Comparison of ENCODE assay signal across 28 mouse cellular contexts in genomic region chr15:97727520-97727919, GRCm38 (mm10). TPM values are rescaled to one million over a fixed set of nuclear protein-coding genes. Genes with fewer than 3 reads are reported as not detected.
DNase-seq lines count a peak whose midpoint lies in the region; ATAC-seq and TF ChIP-seq lines count a peak whose summit lies in the region.
"Had no signal": no experiment of that assay in that cellular context is flagged by ENCODE, and none has a peak within 500 bp of the region (broad histone marks: within the 10 kb centered on the region; RNA-seq: fewer than 3 reads in every experiment).

No protein-coding gene starts in this region.

- peaks cover 14% of the 10 kb centered on the region; the same call in 1 of the 2 replicates for H3K27me3 ChIP-seq in heart, embryonic 10.5 days (ENCODE audit: insufficient read depth, poor library complexity, severe bottlenecking)
- H3K27me3 ChIP-seq in lung, embryonic 14.5 days (ENCODE audit: insufficient read depth, low read length), result no peaks in the 10 kb centered on the region
- H3K27me3 ChIP-seq: heart, embryonic 15.5 days; kidney, embryonic 15.5 days; limb, embryonic 15.5 days; neural tube, embryonic 12.5 days had no signal

- ATAC-seq in lung, embryonic 14.5 days (ENCODE audit: insufficient read depth), result peak; percentile 14; the same call in 1 of the 2 replicates
- ATAC-seq: forebrain, embryonic 16.5 days; inflammation-experienced regulatory T-cells, adult 6 months; midbrain, embryonic 16.5 days had no signal

- 78% methylated on average over 5 of the region's 5 CpGs for WGBS in heart, embryonic 10.5 days
- WGBS in lung, embryonic 14.5 days, result 68% methylated on average over 5 of the region's 5 CpGs

- H3K9ac ChIP-seq in lung, embryonic 14.5 days, result no peak overlapping the region
- H3K9ac ChIP-seq: heart, embryonic 15.5 days; hindbrain, embryonic 14.5 days; kidney, embryonic 15.5 days; limb, embryonic 15.5 days; liver, embryonic 13.5 days; neural tube, embryonic 12.5 days had no signal

- peaks cover 8% of the 10 kb centered on the region for H3K4me1 ChIP-seq in heart, embryonic 10.5 days
- no peaks in the 10 kb centered on the region for H3K4me1 ChIP-seq in lung, embryonic 14.5 days (ENCODE audit: insufficient read depth)
- H3K4me1 ChIP-seq in brown adipose tissue, adult 24 weeks (ENCODE audit: control insufficient read depth, insufficient read depth, insufficient read length, low read length), result peaks cover 7% of the 10 kb centered on the region; the same call in 1 of the 2 replicates
- H3K4me1 ChIP-seq: liver, embryonic 13.5 days; neural tube, embryonic 12.5 days had no signal

- no peak overlapping the region for H3K27ac ChIP-seq in heart, embryonic 10.5 days
- no peak overlapping the region for H3K27ac ChIP-seq in lung, embryonic 14.5 days (ENCODE audit: low read depth)
- 0 out of 2 replicates have a peak overlapping the region, but pooled peaks have one; percentile 14 for H3K27ac ChIP-seq in brown adipose tissue, adult 24 weeks (replicated peaks; ENCODE audit: low read depth, low read length)
- H3K27ac ChIP-seq: heart, embryonic 15.5 days; hindbrain, embryonic 14.5 days; kidney, embryonic 15.5 days; limb, embryonic 15.5 days; liver, embryonic 13.5 days; neural tube, embryonic 12.5 days had no signal

- H3K4me3 ChIP-seq in heart, embryonic 10.5 days, result no peak overlapping the region
- no peak overlapping the region for H3K4me3 ChIP-seq in lung, embryonic 14.5 days (ENCODE audit: low read depth, low read length)
- H3K4me3 ChIP-seq in brown adipose tissue, adult 24 weeks (ENCODE audit: insufficient read depth, low read depth, low read length), result no peak overlapping the region
- H3K4me3 ChIP-seq: erythroblast, embryonic 14.5 days; heart, embryonic 15.5 days; kidney, embryonic 15.5 days; limb, embryonic 15.5 days; liver, embryonic 13.5 days; midbrain, embryonic 10.5 days; neural tube, embryonic 12.5 days had no signal

- H3K9me3 ChIP-seq in heart, embryonic 10.5 days, result no peaks in the 10 kb centered on the region
- no peaks in the 10 kb centered on the region for H3K9me3 ChIP-seq in lung, embryonic 14.5 days (ENCODE audit: low read depth, low read length)
- H3K9me3 ChIP-seq: G1E; heart, embryonic 15.5 days; kidney, embryonic 15.5 days; limb, embryonic 15.5 days; liver, embryonic 13.5 days; midbrain, embryonic 10.5 days; neural tube, embryonic 12.5 days had no signal

- H3K36me3 ChIP-seq in heart, embryonic 10.5 days, result no peaks in the 10 kb centered on the region
- H3K36me3 ChIP-seq in lung, embryonic 14.5 days (ENCODE audit: insufficient read depth), result no peaks in the 10 kb centered on the region
- H3K36me3 ChIP-seq: G1E; heart, embryonic 15.5 days; kidney, embryonic 15.5 days; limb, embryonic 15.5 days; liver, embryonic 13.5 days; midbrain, embryonic 10.5 days; neural tube, embryonic 12.5 days had no signal

- DNase-seq in heart, adult 11 months, result peak; percentile 92
- DNase-seq in heart, embryonic 10.5 days (ENCODE audit: low spot score), result no peak
- DNase-seq in lung, embryonic 14.5 days, result no peak
- no peak for DNase-seq in lung, adult 18-20 months
- peak; percentile 51 for DNase-seq in thymus, postnatal 14 days
- no peak for DNase-seq in adrenal gland, postnatal 10 days
- DNase-seq in cerebellum, adult 9-11 months, result no peak
- DNase-seq: adrenal gland, adult 8-10 months; cerebellum, adult 11-12 months; cerebellum, postnatal 14 days; kidney, adult 11 months; left cerebral cortex, postnatal 4 days; liver, embryonic 13.5 days; lung, adult 2 months; right cerebral cortex, adult 18-20 months had no signal

- no peak for TF ChIP-seq CTCF in lung, embryonic 14.5 days (IDR thresholded peaks at IDR 0.05; ENCODE audit: low read depth)

- H3K4me2 ChIP-seq in lung, embryonic 14.5 days, result no peak overlapping the region
- H3K4me2 ChIP-seq: heart, embryonic 15.5 days; hindbrain, embryonic 14.5 days; kidney, embryonic 15.5 days; limb, embryonic 15.5 days; liver, embryonic 13.5 days; neural tube, embryonic 12.5 days had no signal

RNA-seq across cellular contexts. Expression of gene Endou, which starts 3.6 kb away (rescaled TPM):
- polyA plus RNA-seq in heart, embryonic 10.5 days (2016; fragmentation: Nextera tagmentation; extraction: Ambion mirVana), result 0.11 and 0.18 TPM in 2 replicates
- polyA plus RNA-seq in lung, embryonic 14.5 days (2014; fragmentation: Nextera tagmentation; extraction: Ambion mirVana), result 0.20 TPM in 1 of 2 replicates, not detected in the other
- 0.63 and 2.0 TPM in 2 replicates for polyA plus RNA-seq in brown adipose tissue, adult 24 weeks (2012; ENCODE audit: insufficient read depth, insufficient read length, missing spikeins)
- 1 to 10 TPM; 1.1 to 1.2 TPM for total RNA-seq in adrenal gland, postnatal 10 days (2021)
- polyA plus RNA-seq: erythroblast, embryonic 14.5 days; forebrain, embryonic 11.5 days; G1E; inflammation-experienced regulatory T-cells, adult 6 months; liver, embryonic 13.5 days had no signal

RNA-seq across cellular contexts. Expression of gene Rpap3, which starts 21.9 kb away (rescaled TPM):
- 24.0 and 27.1 TPM in 2 replicates for polyA plus RNA-seq in heart, embryonic 10.5 days (2016; fragmentation: Nextera tagmentation; extraction: Ambion mirVana)
- 37.8 and 40.7 TPM in 2 replicates for polyA plus RNA-seq in lung, embryonic 14.5 days (2014; fragmentation: Nextera tagmentation; extraction: Ambion mirVana)
- polyA plus RNA-seq in brown adipose tissue, adult 24 weeks (2012; ENCODE audit: insufficient read depth, insufficient read length, missing spikeins), result 7.5 and 8.8 TPM in 2 replicates
- 10 to 100 TPM; 14.1 to 18.8 TPM for total RNA-seq in adrenal gland, postnatal 10 days (2021)

RNA-seq across cellular contexts. Expression of gene Rapgef3, which starts 40.3 kb away (rescaled TPM):
- 10.2 and 13.4 TPM in 2 replicates for polyA plus RNA-seq in heart, embryonic 10.5 days (2016; fragmentation: Nextera tagmentation; extraction: Ambion mirVana)
- 14.3 and 17.5 TPM in 2 replicates for polyA plus RNA-seq in lung, embryonic 14.5 days (2014; fragmentation: Nextera tagmentation; extraction: Ambion mirVana)
- 6.1 and 6.6 TPM in 2 replicates for polyA plus RNA-seq in brown adipose tissue, adult 24 weeks (2012; ENCODE audit: insufficient read depth, insufficient read length, missing spikeins)
- total RNA-seq in adrenal gland, postnatal 10 days (2021), result 10 to 100 TPM; 22.1 to 24.2 TPM
- polyA plus RNA-seq: erythroblast, embryonic 14.5 days; inflammation-experienced regulatory T-cells, adult 6 months had no signal

RNA-seq across cellular contexts. Expression of gene Slc48a1, which starts 50.8 kb away (rescaled TPM):
- polyA plus RNA-seq in heart, embryonic 10.5 days (2016; fragmentation: Nextera tagmentation; extraction: Ambion mirVana), result 32.1 and 41.1 TPM in 2 replicates
- polyA plus RNA-seq in lung, embryonic 14.5 days (2014; fragmentation: Nextera tagmentation; extraction: Ambion mirVana), result 25.3 and 32.7 TPM in 2 replicates
- polyA plus RNA-seq in brown adipose tissue, adult 24 weeks (2012; ENCODE audit: insufficient read depth, insufficient read length, missing spikeins), result 70.5 and 79.9 TPM in 2 replicates
- total RNA-seq in adrenal gland, postnatal 10 days (2021), result 10 to 100 TPM; 66.1 to 78.6 TPM

Comparison
In these comparisons a context has a peak if more than half of its experiments do, and no peak if none do; other contexts are left out.
1. DNase-seq: peak in heart, adult 11 months (single experiment) and thymus, postnatal 14 days (single experiment); none in heart, embryonic 10.5 days (single experiment), lung, embryonic 14.5 days (single experiment), lung, adult 18-20 months (0 of 2), adrenal gland, postnatal 10 days (single experiment) and cerebellum, adult 9-11 months (single experiment).